21 mouse cellular contexts compared by ENCODE assay signal in the genomic region with DNA sequence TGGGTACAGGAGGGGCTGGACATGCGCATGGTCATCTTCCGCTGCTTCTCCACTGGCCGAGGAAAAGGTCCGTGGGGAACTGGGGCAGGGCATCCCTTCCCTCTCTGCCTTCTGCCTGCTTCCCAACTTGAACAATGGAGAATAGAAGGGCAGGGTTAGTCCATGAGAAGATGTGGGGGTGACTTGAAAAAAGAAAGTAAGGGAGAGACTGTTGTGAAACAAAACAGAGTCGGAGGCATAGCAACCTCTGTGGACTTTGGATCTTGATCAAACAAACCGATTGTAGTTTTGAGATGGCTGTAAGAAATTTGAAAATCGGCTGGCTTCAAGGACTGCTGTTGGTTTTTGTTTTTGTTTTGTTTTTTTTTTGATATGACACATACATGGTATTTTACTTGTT. TPM values are rescaled to one million over a fixed set of nuclear protein-coding genes. Genes with fewer than 3 reads are reported as not detected.
DNase-seq lines count a peak whose midpoint lies in the region; ATAC-seq lines count a peak whose summit lies in the region.
"Had no signal": no experiment of that assay in that cellular context is flagged by ENCODE, and none has a peak within 500 bp of the region (broad histone marks: within the 10 kb centered on the region; RNA-seq: fewer than 3 reads in every experiment).

No protein-coding gene starts in this region.

- H3K4me1 ChIP-seq in intestine, embryonic 15.5 days (replicated peaks), result peaks cover 7% of the 10 kb centered on the region
- H3K4me1 ChIP-seq in intestine, embryonic 16.5 days (ENCODE audit: control insufficient read depth, insufficient read depth, low read length), result peaks cover 15% of the 10 kb centered on the region
- 0 out of 2 replicates have a peak, but pooled peaks cover 8% of the 10 kb centered on the region for H3K4me1 ChIP-seq in stomach, embryonic 16.5 days (ENCODE audit: control insufficient read depth, insufficient read depth, low read length)
- H3K4me1 ChIP-seq in hindbrain, embryonic 16.5 days (ENCODE audit: control insufficient read depth, insufficient read depth, low read depth, low read length), result no peaks in the 10 kb centered on the region
- H3K4me1 ChIP-seq: forebrain, embryonic 13.5 days; heart, embryonic 13.5 days; hindbrain, embryonic 12.5 days had no signal

- H3K9me3 ChIP-seq in intestine, embryonic 15.5 days, result no peaks in the 10 kb centered on the region
- H3K9me3 ChIP-seq in intestine, embryonic 16.5 days (ENCODE audit: control insufficient read depth, low read length), result no peaks in the 10 kb centered on the region
- no peaks in the 10 kb centered on the region for H3K9me3 ChIP-seq in stomach, embryonic 16.5 days (replicated peaks; ENCODE audit: control insufficient read depth, low read length)
- H3K9me3 ChIP-seq in hindbrain, embryonic 16.5 days (ENCODE audit: control insufficient read depth, low read length), result no peaks in the 10 kb centered on the region
- H3K9me3 ChIP-seq: embryonic facial prominence, embryonic 10.5 days; forebrain, embryonic 13.5 days; G1E; heart, embryonic 13.5 days; hindbrain, embryonic 12.5 days had no signal

- peak; percentile 18; the same call in 1 of the 2 replicates for ATAC-seq in intestine, embryonic 15.5 days
- no peak for ATAC-seq in intestine, embryonic 16.5 days
- no peak for ATAC-seq in stomach, embryonic 16.5 days (ENCODE audit: insufficient read depth, low FRiP score)
- no peak for ATAC-seq in hindbrain, embryonic 16.5 days
- ATAC-seq: CD4-positive, CD25-positive, alpha-beta regulatory T cell, adult 4 months; forebrain, embryonic 13.5 days; forebrain, postnatal 0 days had no signal

- H3K4me2 ChIP-seq in intestine, embryonic 15.5 days (replicated peaks), result no peak overlapping the region
- no peak overlapping the region for H3K4me2 ChIP-seq in intestine, embryonic 16.5 days (ENCODE audit: low read depth, low read length)
- H3K4me2 ChIP-seq in stomach, embryonic 16.5 days (ENCODE audit: low read depth, low read length), result no peak overlapping the region
- no peak overlapping the region for H3K4me2 ChIP-seq in hindbrain, embryonic 16.5 days (ENCODE audit: low read length)
- H3K4me2 ChIP-seq: forebrain, embryonic 13.5 days; heart, embryonic 13.5 days; hindbrain, embryonic 12.5 days had no signal

- H3K9ac ChIP-seq in intestine, embryonic 15.5 days, result no peak overlapping the region
- H3K9ac ChIP-seq in intestine, embryonic 16.5 days (ENCODE audit: low read depth, low read length), result no peak overlapping the region
- H3K9ac ChIP-seq in stomach, embryonic 16.5 days (ENCODE audit: low read length), result no peak overlapping the region
- no peak overlapping the region for H3K9ac ChIP-seq in hindbrain, embryonic 16.5 days (ENCODE audit: low read depth, low read length)
- H3K9ac ChIP-seq: forebrain, embryonic 13.5 days; forebrain, postnatal 0 days; heart, embryonic 13.5 days; hindbrain, embryonic 12.5 days had no signal

- 77% methylated on average over 7 of the region's 7 CpGs for WGBS in intestine, embryonic 15.5 days
- WGBS in intestine, embryonic 16.5 days, result 69% methylated on average over 7 of the region's 7 CpGs
- WGBS in stomach, embryonic 16.5 days, result 67% methylated on average over 7 of the region's 7 CpGs
- 87% methylated on average over 7 of the region's 7 CpGs for WGBS in hindbrain, embryonic 16.5 days

- peaks cover 7% of the 10 kb centered on the region; the same call in 1 of the 2 replicates for H3K36me3 ChIP-seq in intestine, embryonic 15.5 days
- H3K36me3 ChIP-seq in intestine, embryonic 16.5 days (ENCODE audit: control insufficient read depth, insufficient read depth, low read length), result 0 out of 2 replicates have a peak, but pooled peaks cover 2% of the 10 kb centered on the region
- no peaks in the 10 kb centered on the region; the same call in 1 of the 2 replicates for H3K36me3 ChIP-seq in stomach, embryonic 16.5 days (ENCODE audit: control insufficient read depth, insufficient read depth, low read length)
- H3K36me3 ChIP-seq in hindbrain, embryonic 16.5 days (ENCODE audit: control insufficient read depth, insufficient read depth, low read length), result peaks cover 22% of the 10 kb centered on the region
- H3K36me3 ChIP-seq: G1E had no signal

- DNase-seq in lung, postnatal 36 days, result peak; percentile 57
- no peak for DNase-seq in lung, postnatal 4 days
- no peak for DNase-seq in cerebellum, postnatal 14 days
- DNase-seq: adrenal gland, postnatal 10 days; B cell, adult 2 months; cerebellum, adult 11 months; cerebellum, adult 8-10 months; cerebellum, postnatal 25 days; forebrain, postnatal 0 days; gastrocnemius, postnatal 14 days; heart, postnatal 4 days had no signal

- H3K27ac ChIP-seq in intestine, embryonic 15.5 days, result no peak overlapping the region
- H3K27ac ChIP-seq in intestine, embryonic 16.5 days (ENCODE audit: low read length), result no peak overlapping the region
- peak overlapping the region; percentile 35; the same call in 1 of the 2 replicates for H3K27ac ChIP-seq in stomach, embryonic 16.5 days (ENCODE audit: low read length)
- no peak overlapping the region for H3K27ac ChIP-seq in hindbrain, embryonic 16.5 days (ENCODE audit: low read depth, low read length)
- H3K27ac ChIP-seq: embryonic facial prominence, embryonic 10.5 days; forebrain, embryonic 13.5 days; heart, embryonic 13.5 days; hindbrain, embryonic 12.5 days had no signal

- no peaks in the 10 kb centered on the region for H3K27me3 ChIP-seq in intestine, embryonic 15.5 days (replicated peaks)
- H3K27me3 ChIP-seq in intestine, embryonic 16.5 days (replicated peaks; ENCODE audit: control insufficient read depth, insufficient read depth, low read length), result no peaks in the 10 kb centered on the region
- no peaks in the 10 kb centered on the region for H3K27me3 ChIP-seq in stomach, embryonic 16.5 days (ENCODE audit: control insufficient read depth, insufficient read depth, low read length)
- H3K27me3 ChIP-seq in hindbrain, embryonic 16.5 days (replicated peaks; ENCODE audit: control insufficient read depth, insufficient read depth, low read length), result no peaks in the 10 kb centered on the region
- H3K27me3 ChIP-seq: forebrain, embryonic 13.5 days; heart, embryonic 13.5 days; hindbrain, embryonic 12.5 days had no signal

- no peak overlapping the region for H3K4me3 ChIP-seq in intestine, embryonic 15.5 days (replicated peaks)
- no peak overlapping the region for H3K4me3 ChIP-seq in intestine, embryonic 16.5 days (ENCODE audit: low read length)
- H3K4me3 ChIP-seq in stomach, embryonic 16.5 days (replicated peaks; ENCODE audit: low read length), result no peak overlapping the region
- H3K4me3 ChIP-seq in hindbrain, embryonic 16.5 days (ENCODE audit: low read length), result no peak overlapping the region
- H3K4me3 ChIP-seq: embryonic facial prominence, embryonic 10.5 days; forebrain, embryonic 13.5 days; heart, embryonic 13.5 days; hindbrain, embryonic 12.5 days had no signal

RNA-seq across cellular contexts. Expression of a gene that starts 37.2 kb away (rescaled TPM):
- 46.7 and 46.9 TPM in 2 replicates for polyA plus RNA-seq in intestine, embryonic 15.5 days (2015; fragmentation: Nextera tagmentation; extraction: Ambion mirVana)
- polyA plus RNA-seq in intestine, embryonic 16.5 days (2015; fragmentation: Nextera tagmentation; extraction: Ambion mirVana), result 48.0 and 53.7 TPM in 2 replicates
- polyA plus RNA-seq in stomach, embryonic 16.5 days (2015; fragmentation: Nextera tagmentation; extraction: Ambion mirVana), result 55.3 and 57.0 TPM in 2 replicates
- 22.2 and 29.1 TPM in 2 replicates for polyA plus RNA-seq in hindbrain, embryonic 16.5 days (2015; fragmentation: Nextera tagmentation; extraction: Ambion mirVana)

RNA-seq across cellular contexts. Expression of a gene that starts 48.3 kb away (rescaled TPM):
- polyA plus RNA-seq in intestine, embryonic 15.5 days (2015; fragmentation: Nextera tagmentation; extraction: Ambion mirVana), result 6.1 and 7.0 TPM in 2 replicates
- 5.2 and 5.3 TPM in 2 replicates for polyA plus RNA-seq in intestine, embryonic 16.5 days (2015; fragmentation: Nextera tagmentation; extraction: Ambion mirVana)
- 8.5 and 9.3 TPM in 2 replicates for polyA plus RNA-seq in stomach, embryonic 16.5 days (2015; fragmentation: Nextera tagmentation; extraction: Ambion mirVana)
- 10.3 and 11.4 TPM in 2 replicates for polyA plus RNA-seq in hindbrain, embryonic 16.5 days (2015; fragmentation: Nextera tagmentation; extraction: Ambion mirVana)
- polyA plus RNA-seq: G1E had no signal
